Comparison of ENCODE assay signal across 8 mouse cellular contexts in the genomic region with DNA sequence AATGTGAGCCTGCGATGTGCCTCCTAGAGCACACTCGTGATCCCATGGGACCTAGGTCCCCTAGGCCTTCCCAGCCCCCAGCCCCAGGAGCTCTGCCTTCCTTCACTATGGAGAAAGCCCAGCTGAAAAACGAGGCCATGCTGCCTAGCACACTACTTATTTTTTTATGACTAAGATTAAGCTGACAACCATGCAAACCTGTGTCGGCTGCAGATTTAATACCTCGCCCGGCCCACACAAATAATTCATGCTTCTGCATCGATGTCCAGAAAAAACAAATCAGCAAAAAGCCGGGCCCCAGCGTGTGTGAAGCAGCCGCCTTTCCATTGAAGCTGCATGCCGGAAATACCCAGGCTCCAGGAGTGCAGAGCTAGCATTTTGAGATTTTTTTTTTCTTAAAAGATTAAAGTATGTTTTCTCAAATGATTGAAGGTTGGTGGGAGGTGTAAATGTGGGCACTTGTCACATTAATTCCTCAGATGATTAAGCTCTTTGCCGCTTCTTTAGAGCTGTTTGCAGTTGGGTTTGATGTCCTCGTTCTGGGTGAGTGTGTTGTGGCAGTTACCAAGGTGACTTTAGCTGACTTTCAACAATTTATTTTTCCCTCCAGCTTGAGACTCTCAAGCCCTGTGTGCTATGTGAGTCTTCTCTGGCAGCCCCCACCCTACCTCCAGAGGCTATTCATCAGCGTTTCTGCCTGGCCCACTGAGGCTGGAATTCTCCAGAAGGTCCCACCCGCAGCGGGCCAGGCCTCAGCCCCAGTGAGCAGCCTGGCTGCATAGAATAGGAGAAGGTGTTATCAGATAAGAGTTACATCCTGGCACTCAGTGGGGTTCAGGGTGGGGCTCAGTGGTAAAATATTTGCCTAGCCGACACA. TPM values are rescaled to one million over a fixed set of nuclear protein-coding genes. Genes with fewer than 3 reads are reported as not detected.
DNase-seq lines count a peak whose midpoint lies in the region; ATAC-seq and TF ChIP-seq lines count a peak whose summit lies in the region.

No protein-coding gene starts in this region.

- peaks cover 34% of the 10 kb centered on the region for H3K4me1 ChIP-seq in heart, embryonic 11.5 days (ENCODE audit: control insufficient read depth, insufficient read depth, low read length)
- H3K4me1 ChIP-seq in ES-Bruce4 (ENCODE audit: control insufficient read depth, insufficient read depth, low read length): peaks cover 5% of the 10 kb centered on the region
- H3K4me1 ChIP-seq in forebrain, embryonic 14.5 days (ENCODE audit: control insufficient read depth, insufficient read depth, low read length): 0 out of 2 replicates have a peak, but pooled peaks cover 3% of the 10 kb centered on the region
- H3K4me1 ChIP-seq in liver, embryonic 12.5 days: peaks cover 43% of the 10 kb centered on the region

- peak overlapping the region; percentile 39; the same call in 1 of the 2 replicates for H3K9ac ChIP-seq in heart, embryonic 11.5 days (ENCODE audit: low read depth, low read length)
- 0 out of 2 replicates have a peak overlapping the region, but pooled peaks have one; percentile 10 for H3K9ac ChIP-seq in ES-Bruce4 (ENCODE audit: low read depth, poor library complexity, severe bottlenecking)
- H3K9ac ChIP-seq in forebrain, embryonic 14.5 days (ENCODE audit: low read length): 0 out of 2 replicates have a peak overlapping the region, but pooled peaks have one; percentile 17
- peak overlapping the region; percentile 23; the same call in 1 of the 2 replicates for H3K9ac ChIP-seq in liver, embryonic 12.5 days

- TF ChIP-seq POLR2A in ES-Bruce4 (IDR thresholded peaks at IDR 0.05; ENCODE audit: insufficient read depth, low read length): no peak

- no peaks in the 10 kb centered on the region for H3K27me3 ChIP-seq in heart, embryonic 11.5 days (ENCODE audit: control insufficient read depth, insufficient read depth, low read length)
- H3K27me3 ChIP-seq in ES-Bruce4 (ENCODE audit: control insufficient read depth, insufficient read depth, low read length, poor library complexity, severe bottlenecking): no peaks in the 10 kb centered on the region
- no peaks in the 10 kb centered on the region for H3K27me3 ChIP-seq in forebrain, embryonic 14.5 days (replicated peaks; ENCODE audit: control insufficient read depth, insufficient read depth, low read length)
- no peaks in the 10 kb centered on the region for H3K27me3 ChIP-seq in liver, embryonic 12.5 days (replicated peaks)

- H3K36me3 ChIP-seq in heart, embryonic 11.5 days (ENCODE audit: control insufficient read depth, insufficient read depth, low read length): peaks cover 8% of the 10 kb centered on the region
- H3K36me3 ChIP-seq in ES-Bruce4 (ENCODE audit: control insufficient read depth, insufficient read depth, low read length, poor library complexity, severe bottlenecking): no peaks in the 10 kb centered on the region
- peaks cover 15% of the 10 kb centered on the region for H3K36me3 ChIP-seq in forebrain, embryonic 14.5 days (ENCODE audit: control insufficient read depth, insufficient read depth, low read length)
- H3K36me3 ChIP-seq in liver, embryonic 12.5 days: peaks cover 24% of the 10 kb centered on the region

- no peak for TF ChIP-seq CTCF in ES-Bruce4 (IDR thresholded peaks at IDR 0.05; ENCODE audit: low read depth, low read length)

- WGBS in heart, embryonic 11.5 days (ENCODE audit: insufficient replicate concordance): 33% methylated on average over 17 of the region's 17 CpGs
- 63% methylated on average over 17 of the region's 17 CpGs for WGBS in forebrain, embryonic 14.5 days
- WGBS in liver, embryonic 12.5 days (ENCODE audit: insufficient replicate concordance): 55% methylated on average over 17 of the region's 17 CpGs

- TF ChIP-seq EP300 in ES-Bruce4 (IDR thresholded peaks at IDR 0.05; ENCODE audit: insufficient read depth, low read depth, low read length): no peak

- H3K27ac ChIP-seq in heart, embryonic 11.5 days (ENCODE audit: low read depth, low read length): peak overlapping the region; percentile 81
- H3K27ac ChIP-seq in ES-Bruce4 (ENCODE audit: insufficient read depth, low read length): peak overlapping the region; percentile 89
- H3K27ac ChIP-seq in forebrain, embryonic 14.5 days (ENCODE audit: low read depth, low read length): peak overlapping the region; percentile 53; the same call in 1 of the 2 replicates
- H3K27ac ChIP-seq in liver, embryonic 12.5 days: peak overlapping the region; percentile 45

- H3K9me3 ChIP-seq in heart, embryonic 11.5 days (replicated peaks; ENCODE audit: control insufficient read depth, low read length): no peaks in the 10 kb centered on the region
- H3K9me3 ChIP-seq in ES-Bruce4 (replicated peaks; ENCODE audit: control insufficient read depth, insufficient read depth, low read length, poor library complexity, severe bottlenecking): no peaks in the 10 kb centered on the region
- no peaks in the 10 kb centered on the region for H3K9me3 ChIP-seq in forebrain, embryonic 14.5 days (replicated peaks; ENCODE audit: control insufficient read depth, low read length)
- H3K9me3 ChIP-seq in liver, embryonic 12.5 days (replicated peaks): no peaks in the 10 kb centered on the region

- H3K4me3 ChIP-seq in heart, embryonic 11.5 days (ENCODE audit: low read depth, low read length): no peak overlapping the region
- H3K4me3 ChIP-seq in ES-Bruce4 (ENCODE audit: low read depth, low read length): no peak overlapping the region
- no peak overlapping the region for H3K4me3 ChIP-seq in forebrain, embryonic 14.5 days (ENCODE audit: low read depth, low read length)
- no peak overlapping the region for H3K4me3 ChIP-seq in liver, embryonic 12.5 days

- ATAC-seq in heart, embryonic 11.5 days (replicated peaks; ENCODE audit: insufficient number of reproducible peaks, low FRiP score, low TSS enrichment): no peak
- ATAC-seq in forebrain, embryonic 14.5 days: no peak
- peak; percentile 74 for ATAC-seq in liver, embryonic 12.5 days

- no peak overlapping the region for H3K4me2 ChIP-seq in heart, embryonic 11.5 days
- H3K4me2 ChIP-seq in forebrain, embryonic 14.5 days (ENCODE audit: low read length): no peak overlapping the region
- H3K4me2 ChIP-seq in liver, embryonic 12.5 days: no peak overlapping the region

- DNase-seq in heart, postnatal 4 days: no peak
- DNase-seq in forebrain, embryonic 14.5 days (ENCODE audit: low spot score): no peak
- peak; percentile 33 for DNase-seq in telencephalon, adult 2 months (ENCODE audit: low read depth, low spot score)
- no peak for DNase-seq in left cerebral cortex, adult 8-10 months (ENCODE audit: low spot score in 2 of 2)
- no peak for DNase-seq in testis, postnatal 10 days (ENCODE audit: low spot score)

RNA-seq across cellular contexts. Expression of a gene that starts 30.9 kb away (rescaled TPM):
- 18.0 and 18.6 TPM in 2 replicates for polyA plus RNA-seq in heart, embryonic 11.5 days (2014; fragmentation: Nextera tagmentation; extraction: Ambion mirVana)
- 10 to 100 TPM; 50.1 to 53.8 TPM for total RNA-seq in heart, postnatal 4 days (2021)
- polyA plus RNA-seq in ES-Bruce4 (2011; ENCODE audit: insufficient read depth, insufficient read length, low read depth, missing spikeins): 14.2 and 16.3 TPM in 2 replicates
- polyA plus RNA-seq in forebrain, embryonic 14.5 days (2014; fragmentation: Nextera tagmentation; extraction: Ambion mirVana): 23.0 and 24.8 TPM in 2 replicates
- polyA plus RNA-seq in liver, embryonic 12.5 days (2016; fragmentation: Nextera tagmentation; extraction: Ambion mirVana): 19.0 and 19.5 TPM in 2 replicates
- 100 to 1,000 TPM; 103 to 108 (median 104) TPM for total RNA-seq in left cerebral cortex, adult 8-10 months (2022)
